Mouse (Mus musculus): ENCODE measurements around the gene Ly6g6d.

Gene Ly6g6d

GRCm38 (mm10) chr17:35068213-35068914 lies 9.5 kb downstream of the Ly6g6d start:
- DNase-seq: peak; percentile 30

- DNase-seq: no peak
These were observed 11.8 kb downstream of the Ly6g6d start, which contains the start of gene Mpig6b for GRCm38 (mm10) chr17:35066084-35066483. Gene Mpig6b, minus strand, starts transcription at chr17:35066184.

- no peak for DNase-seq
These were observed 12.6 kb downstream of the Ly6g6d start, which contains the start of gene Ly6g6c for GRCm38 (mm10) chr17:35064951-35065947. Gene Ly6g6c, plus strand, starts transcription at chr17:35065388.

GRCm38 (mm10) chr17:35064378-35064877 lies 13.4 kb downstream of the Ly6g6d start:
- no peak for DNase-seq

GRCm38 (mm10) chr17:35063466-35063865 lies 14.4 kb downstream of the Ly6g6d start:
- no peak for DNase-seq

- no peak for DNase-seq
These were observed 16.6 kb downstream of the Ly6g6d start for GRCm38 (mm10) chr17:35061299-35061698.

- no peak for DNase-seq
These were observed 17.0 kb downstream of the Ly6g6d start for GRCm38 (mm10) chr17:35060737-35061297.

- no peak for DNase-seq
These were observed 17.8 kb downstream of the Ly6g6d start for GRCm38 (mm10) chr17:35060071-35060470.

- peak; percentile 74 for DNase-seq
These were observed 18.7 kb downstream of the Ly6g6d start, which contains the start of gene Ddah2 for GRCm38 (mm10) chr17:35058911-35059892. Gene Ddah2, plus strand, starts transcription at chr17:35059035.

GRCm38 (mm10) chr17:35058316-35058715 lies 19.5 kb downstream of the Ly6g6d start:
- DNase-seq: no peak

GRCm38 (mm10) chr17:35057090-35057489 lies 20.8 kb downstream of the Ly6g6d start:
- DNase-seq: no peak

GRCm38 (mm10) chr17:35055691-35056495 lies 22.0 kb downstream of the Ly6g6d start:
- no peak for DNase-seq

- no peak for DNase-seq
These were observed 25.5 kb downstream of the Ly6g6d start for GRCm38 (mm10) chr17:35052271-35052798.

GRCm38 (mm10) chr17:35051156-35052086 lies 26.4 kb downstream of the Ly6g6d start:
- no peak for DNase-seq

GRCm38 (mm10) chr17:35050126-35050750 lies 27.6 kb downstream of the Ly6g6d start:
- DNase-seq: no peak

GRCm38 (mm10) chr17:35049561-35050016 lies 28.3 kb downstream of the Ly6g6d start, which contains the start of gene Clic1:
Gene Clic1, plus strand, starts transcription at chr17:35049966.
- no peak for DNase-seq

GRCm38 (mm10) chr17:35048932-35049440 lies 28.9 kb downstream of the Ly6g6d start:
- DNase-seq: no peak

- DNase-seq: no peak
These were observed 29.5 kb downstream of the Ly6g6d start for GRCm38 (mm10) chr17:35048149-35048931.
